Mouse (Mus musculus): Measurements from ENCODE around the gene Kif3a. TPM values are rescaled to one million over a fixed set of nuclear protein-coding genes. Genes with fewer than 3 reads are reported as not detected.

The Kif3a gene
- total RNA-seq, 1 experiment from 2014 or later, result 27.0 TPM

DNA sequence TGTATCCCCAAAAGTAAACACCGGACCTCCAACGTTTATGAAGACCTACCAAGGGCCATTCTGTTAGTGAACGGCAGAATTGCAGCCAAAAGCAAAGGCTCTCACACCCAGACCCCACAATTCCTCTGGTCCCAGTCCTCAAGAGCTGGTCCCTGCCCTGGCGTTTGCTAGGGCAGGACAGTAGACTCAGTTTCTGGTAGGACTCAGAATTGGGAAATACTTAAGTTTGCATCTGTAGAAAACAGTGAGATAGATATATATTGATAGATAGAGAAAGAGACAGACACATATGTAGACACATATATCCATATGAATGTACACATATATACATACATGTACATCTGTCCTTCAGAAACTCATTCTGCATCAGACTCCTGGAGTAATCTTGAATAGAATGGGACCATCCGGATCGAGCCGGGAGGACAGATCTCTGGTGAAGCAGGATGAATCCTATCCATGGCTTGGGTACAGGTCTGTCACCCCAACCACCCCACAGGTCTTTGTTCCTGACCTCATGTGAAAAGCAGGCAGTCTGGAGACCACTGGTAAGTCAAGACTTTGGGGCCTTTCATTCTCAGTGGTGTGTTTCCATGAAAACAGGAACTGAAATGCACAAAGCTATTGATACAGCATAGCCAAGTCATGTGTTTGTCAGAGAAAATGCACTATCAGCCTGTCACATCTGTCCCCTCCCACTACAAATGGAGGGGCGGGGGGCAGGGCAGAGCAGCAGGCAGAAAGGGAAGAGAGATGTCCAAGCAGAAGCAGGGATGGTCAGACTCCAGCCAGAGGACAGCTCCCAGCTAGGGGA, 49.8 kb downstream of the Kif3a start:
- no peak for DNase-seq

DNA sequence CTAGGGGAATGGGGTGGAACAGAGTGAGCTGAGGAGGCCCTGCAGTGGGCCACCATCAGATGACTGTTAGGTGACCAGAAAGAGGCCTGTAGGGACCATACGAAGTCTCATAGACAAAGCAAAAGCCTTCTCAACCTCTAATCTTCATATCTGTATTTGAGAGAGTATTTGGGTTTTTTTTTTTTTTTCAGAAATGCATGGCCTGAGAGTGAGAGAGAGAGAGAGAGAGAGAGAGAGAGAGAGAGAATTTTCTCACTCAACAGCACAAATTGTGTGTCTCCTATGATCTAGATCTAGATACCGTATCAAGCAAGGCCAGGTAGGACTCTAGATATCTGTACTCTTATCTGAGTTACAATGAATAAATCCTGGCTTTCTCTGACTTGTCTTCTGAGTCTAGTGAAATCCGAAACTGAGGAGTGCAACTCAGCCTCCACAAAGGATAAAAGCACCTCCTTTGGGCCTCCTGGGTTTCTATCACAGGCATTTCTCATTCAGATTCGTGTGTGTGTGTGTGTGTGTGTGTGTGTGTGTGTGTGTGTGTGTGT, 50.5 kb downstream of the Kif3a start:
- no peak for DNase-seq

DNA sequence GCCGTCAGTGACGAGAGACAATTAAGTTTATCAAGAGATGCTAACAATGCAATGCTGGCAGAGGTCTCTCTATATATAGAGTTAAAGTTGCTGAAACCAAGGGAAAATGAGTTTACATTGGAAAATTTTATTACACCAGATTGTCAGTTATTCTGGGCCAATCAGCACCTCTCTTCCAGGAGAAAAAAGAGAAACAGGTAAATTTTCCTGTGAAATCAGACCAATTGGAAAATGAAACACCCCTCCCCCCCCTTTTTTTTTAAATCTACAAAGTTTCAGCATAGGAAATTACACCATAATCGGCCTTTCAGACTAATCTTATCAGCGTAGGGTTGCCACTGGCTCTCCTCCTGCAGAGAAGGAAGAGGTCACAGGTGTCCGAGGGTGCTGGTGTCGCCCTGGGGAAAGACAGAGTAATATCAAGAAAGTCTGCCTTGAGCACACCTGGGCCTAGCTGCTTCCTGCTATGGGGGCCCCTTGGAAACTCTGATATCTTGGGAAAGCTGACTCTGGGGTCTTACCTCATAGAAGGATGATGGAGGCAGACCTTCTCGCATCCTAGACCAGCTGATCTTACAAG, 51.5 kb downstream of the Kif3a start, which contains the start of gene Il4:
Il4 (minus strand) TSS at position 51 of the 580 bp plus-strand sequence.
- DNase-seq, result no peak

DNA sequence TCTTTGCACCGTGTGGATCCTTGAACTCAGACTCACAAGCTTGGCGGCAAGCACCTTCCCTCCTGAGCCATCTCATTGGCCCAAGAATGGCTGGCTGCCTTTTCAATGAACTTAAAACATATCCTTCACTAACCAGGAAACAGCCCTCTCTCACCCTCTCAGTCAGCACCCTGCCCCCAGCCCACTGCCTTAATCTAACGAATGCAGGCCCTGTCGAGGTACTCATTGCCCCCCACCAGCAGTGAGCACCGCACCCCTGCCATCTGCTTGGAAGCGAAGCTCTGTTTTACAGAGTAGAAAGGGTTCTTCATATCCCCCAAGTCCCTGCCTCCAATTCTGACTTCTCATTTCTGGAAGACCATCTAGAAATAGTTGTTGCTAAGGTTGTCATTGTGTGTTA, 52.2 kb downstream of the Kif3a start:
- no peak for DNase-seq

DNA sequence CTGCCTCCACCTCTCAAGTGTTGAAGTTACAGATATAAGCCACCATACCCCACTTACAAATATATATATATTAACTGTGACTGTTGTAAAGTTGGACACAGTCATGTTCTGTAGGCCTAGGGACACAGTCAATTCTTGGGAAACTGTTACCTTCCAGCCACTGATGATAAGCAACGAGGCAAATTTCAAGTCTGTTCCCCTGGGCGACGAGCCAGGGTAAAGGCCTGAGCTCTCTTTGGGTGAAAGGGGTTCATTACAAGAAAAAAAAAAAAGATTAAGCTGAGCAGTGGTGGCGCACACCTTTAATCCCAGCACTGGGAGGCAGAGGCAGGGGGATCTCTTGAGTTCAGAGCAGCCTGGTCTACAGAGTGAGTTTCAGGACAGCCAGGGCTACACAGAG, 52.9 kb downstream of the Kif3a start:
- no peak for DNase-seq

DNA sequence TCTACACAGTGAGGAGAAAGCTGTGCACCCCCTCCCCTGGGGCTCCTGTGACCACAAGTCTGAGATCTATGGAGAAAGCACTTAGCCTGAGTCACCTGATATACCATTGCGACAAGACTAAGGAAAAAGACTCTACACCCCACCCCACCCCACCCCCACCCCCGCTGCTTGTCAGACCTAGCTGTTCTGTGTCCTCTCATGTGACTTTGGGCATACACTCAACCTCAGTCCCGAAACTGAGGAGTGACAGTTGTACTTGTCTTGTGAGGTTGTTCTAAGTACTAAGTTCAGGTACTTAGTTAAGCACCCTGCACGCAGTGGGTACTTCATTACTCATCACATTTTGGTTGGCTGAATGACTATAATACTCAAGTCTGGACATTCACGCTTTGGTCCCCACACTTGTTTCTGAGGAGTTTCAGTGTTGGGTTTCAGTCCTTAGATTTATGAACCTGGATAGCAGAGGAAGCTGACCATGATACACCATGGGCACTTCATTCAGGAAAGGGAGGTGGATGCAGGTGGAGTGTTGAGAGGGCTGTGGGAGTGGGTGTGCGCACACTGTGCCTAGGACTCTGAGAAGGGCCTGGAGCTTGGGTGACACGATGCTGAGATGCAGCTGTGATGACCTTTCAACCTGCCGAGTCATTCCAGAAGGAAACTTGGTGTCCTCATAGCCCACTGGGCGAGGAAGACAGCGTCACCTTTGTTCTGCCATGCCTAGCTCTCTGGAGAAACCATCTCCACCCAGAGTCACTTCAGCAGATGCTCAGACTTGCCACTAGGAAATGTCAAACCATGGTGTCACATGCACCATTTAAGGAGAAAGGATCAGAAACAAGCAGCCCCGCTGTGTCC, 54.6 kb downstream of the Kif3a start:
- DNase-seq, result no peak

DNA sequence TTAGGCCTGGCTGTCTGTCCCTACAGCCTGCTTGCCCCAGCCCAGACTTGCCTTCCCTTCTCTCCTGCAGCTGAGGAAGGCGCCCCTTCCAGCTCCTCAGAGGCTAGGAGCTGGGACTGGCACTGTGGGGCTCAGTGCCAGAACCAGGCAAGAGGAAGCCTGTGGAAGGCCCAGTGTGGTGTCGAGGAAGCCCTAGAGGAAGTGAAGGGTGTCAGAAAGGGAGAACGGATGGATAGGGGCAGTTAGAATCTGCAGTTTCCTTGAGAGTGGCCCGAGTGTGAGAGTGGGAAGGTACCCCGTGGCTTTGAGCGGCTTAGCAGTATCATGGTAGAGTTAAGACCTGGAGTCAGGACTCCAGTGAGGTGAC, 55.2 kb downstream of the Kif3a start:
- no peak for DNase-seq

DNA sequence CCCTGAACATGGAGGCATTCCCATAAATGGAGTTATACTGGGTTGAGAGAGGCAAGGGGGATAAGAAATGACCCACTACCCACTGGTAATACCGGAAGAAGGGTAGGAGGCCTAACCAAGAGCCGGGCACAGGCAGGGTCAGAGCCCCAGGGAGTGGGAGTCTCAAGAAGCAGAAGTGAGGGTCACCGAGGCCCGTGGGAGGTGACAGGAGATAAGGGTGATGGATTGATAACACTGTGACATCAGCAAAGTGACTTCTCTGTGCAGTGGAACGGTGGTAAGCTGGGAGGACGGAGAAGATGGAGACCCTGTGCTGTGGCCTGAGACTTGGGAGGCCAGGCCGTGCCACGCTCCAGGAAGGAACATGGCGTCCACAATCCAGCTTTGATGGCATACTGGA, 56.4 kb downstream of the Kif3a start:
- no peak for DNase-seq

DNA sequence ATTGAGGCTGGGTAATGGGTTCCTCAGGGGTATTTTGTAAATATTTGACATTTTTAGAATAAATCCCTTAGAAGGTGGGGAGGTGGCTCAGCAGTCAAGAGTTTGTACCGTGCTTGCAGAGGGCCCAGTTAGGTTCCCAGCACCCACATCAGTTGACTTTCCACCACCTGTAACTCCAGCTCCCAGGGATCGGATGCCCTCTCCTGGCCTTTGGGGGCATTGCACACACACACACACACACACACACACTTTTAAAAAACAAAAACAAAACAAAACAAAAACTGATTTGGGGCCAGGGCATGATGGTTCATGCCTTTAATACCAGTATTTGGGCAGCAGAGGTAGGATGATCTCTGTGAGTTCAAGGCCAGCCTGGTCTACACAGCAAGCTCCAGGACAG, 56.9 kb downstream of the Kif3a start:
- no peak for DNase-seq

DNA sequence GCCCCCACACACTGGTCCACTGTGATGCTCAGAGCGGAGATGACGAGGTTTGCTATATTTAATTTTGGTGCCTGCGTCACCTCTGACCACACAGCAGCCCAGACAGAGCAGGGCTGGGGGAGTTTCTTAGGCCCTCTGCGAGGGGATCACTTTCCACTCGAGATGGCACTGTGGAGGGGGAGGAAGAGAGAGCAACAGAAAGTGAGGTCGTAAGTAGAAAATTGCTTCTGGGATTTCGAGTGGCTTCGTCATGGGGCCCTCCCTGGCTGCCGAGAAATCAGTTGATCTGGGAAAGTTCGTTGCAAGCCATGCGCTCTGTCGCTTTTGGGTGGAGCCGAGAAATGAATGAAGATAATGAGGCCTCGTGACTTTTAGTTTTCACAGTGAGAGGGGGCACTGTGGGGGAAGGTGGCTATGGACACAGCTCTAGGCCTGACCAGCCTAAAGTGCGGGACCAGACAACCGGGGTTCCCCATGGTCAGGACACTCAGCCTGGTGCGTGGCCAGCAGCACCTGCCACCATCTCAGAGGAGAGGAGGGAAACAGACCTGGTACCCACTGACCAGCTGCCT, 59.7 kb downstream of the Kif3a start:
- DNase-seq, result no peak

DNA sequence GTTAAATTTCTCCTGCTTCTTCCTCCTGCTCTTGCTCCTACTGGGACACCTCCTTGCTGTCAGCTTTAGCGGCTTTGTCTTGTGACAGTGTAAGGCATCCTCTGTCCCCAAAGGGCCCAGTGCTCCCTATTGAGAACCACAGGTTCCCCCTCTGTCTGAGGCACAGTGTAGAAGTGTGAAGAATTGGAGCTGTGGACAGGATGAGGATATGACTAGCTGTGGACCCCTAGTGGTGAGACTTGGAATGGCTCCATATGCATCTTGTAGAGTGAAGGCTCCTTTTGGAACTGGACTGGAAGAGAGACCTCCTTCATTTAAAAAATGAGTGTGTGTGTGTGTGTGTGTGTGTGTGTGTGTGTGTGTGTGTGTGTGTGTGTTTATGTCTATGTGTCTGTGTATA, 60.7 kb downstream of the Kif3a start:
- DNase-seq, result peak; percentile 62

DNA sequence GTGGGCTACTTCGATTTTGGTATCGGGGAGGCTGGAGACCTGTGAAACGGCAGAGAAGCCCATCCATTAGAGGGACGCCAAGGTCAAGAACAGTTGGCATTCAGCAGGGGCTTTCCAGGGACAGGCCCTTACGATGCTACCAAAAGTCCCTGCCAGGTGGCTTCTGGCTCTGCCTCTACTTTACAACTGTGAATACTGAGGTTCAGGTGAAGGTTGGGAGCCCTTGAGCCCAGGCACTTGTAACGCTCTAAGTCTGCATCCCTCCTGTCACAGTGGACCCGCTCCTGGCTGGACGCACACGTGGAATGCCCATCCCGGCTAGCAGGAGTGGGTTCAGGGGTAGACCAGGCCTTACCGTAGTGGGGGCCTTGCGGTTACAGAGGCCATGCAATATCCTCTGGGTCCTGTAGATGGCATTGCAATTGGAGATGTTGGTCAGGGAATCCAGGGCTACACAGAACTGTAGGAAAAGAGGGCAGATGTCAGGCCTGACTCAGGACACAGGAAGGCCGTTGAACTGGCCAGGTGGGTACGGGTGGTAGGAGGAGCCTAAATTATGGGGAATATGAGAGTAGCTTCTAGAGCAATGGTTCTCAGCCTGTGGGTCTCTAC, 65.0 kb downstream of the Kif3a start:
- no peak for DNase-seq

DNA sequence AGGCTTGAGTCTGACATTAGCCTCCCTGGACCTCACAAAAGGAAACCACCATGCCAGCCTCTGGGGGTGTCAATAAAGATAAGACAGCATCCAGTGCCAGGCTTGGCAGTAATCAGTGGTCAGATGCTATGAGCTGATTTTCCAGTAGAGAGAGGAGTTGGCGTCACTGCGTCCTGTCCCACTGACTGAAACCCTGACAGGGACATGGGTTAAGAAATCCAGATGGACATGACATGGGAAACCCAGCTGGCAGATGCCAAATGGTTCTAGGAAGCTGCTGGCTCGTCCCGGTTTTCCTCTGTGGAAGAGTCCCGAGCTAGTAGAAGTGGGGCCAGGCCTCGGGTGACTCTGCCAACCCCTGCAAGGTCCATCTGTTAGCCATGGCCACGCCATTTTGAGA, 66.5 kb downstream of the Kif3a start:
- no peak for DNase-seq

DNA sequence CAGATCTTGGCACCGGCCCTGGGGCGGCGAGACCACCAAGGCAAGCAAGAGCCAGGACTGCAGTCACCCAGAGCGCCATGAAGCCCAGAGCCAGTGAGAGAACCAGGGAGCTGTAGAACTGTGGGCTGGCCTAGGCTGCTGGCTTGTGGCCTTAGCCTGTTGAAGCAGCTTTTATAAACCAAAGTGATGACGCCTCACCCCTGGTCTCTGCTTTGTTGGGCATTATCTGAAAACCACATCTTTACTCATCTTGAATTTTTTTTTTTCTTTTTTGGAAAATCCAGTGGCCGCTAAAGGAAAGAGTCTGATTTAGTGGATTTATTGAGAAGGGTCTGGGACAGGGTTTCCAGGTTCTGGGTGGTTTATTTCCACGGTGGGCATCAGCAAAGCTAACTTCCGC, 67.4 kb downstream of the Kif3a start, which contains the start of gene Il13:
Il13 (minus strand) TSS at position 147 of the 400 bp plus-strand sequence.
- no peak for DNase-seq

DNA sequence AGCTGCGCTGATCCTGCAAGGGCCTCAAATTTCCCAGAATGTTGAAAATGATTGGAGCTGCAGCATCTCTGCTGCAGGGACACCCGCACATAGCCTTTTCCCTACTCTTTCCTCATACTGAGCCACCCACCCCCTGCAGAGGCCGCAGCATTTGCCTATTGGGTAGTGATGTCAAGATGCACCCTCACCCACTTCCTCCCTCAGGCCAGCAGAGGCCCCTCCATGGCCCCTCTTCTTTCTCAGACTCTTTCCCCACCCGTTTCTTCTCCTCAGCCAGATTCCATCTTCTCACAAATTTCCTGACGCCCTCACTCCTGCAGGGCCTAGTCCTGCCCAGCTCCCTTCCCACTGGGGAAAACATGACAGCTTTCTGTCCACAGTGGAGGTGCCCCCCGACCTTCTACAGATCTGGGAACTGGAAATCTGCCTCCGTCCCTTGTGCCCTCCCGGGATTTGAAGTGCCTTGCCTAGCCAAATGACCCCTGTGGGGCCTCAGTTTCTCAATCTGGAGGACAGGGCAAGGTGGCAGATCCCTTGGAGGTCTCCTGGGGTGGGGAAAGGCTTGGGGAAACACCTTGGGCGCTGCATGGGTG, 68.5 kb downstream of the Kif3a start:
- DNase-seq, result no peak

DNA sequence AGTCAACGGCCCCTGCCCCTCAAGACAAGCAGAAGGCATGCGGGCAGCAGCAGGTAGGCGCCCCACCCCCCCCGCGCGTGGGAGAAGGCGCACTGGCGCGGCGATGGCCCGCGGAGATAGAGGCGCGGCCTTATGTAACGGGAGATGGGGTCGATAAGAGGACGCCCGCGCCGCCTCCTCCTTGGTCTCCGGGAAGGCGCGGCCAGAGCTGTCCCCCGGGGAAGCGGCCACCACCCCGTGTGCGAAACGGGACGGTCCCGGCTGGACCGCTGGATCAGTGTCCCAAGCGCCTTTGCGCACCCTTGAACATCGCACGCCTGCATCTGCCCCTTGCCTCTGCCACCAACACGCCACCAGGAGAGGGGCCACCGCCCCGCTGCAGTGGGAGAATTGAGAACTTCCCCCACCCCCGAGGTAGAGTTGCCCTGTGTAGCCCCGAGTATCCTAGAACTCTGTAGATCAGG, 69.0 kb downstream of the Kif3a start:
- DNase-seq, result no peak

DNA sequence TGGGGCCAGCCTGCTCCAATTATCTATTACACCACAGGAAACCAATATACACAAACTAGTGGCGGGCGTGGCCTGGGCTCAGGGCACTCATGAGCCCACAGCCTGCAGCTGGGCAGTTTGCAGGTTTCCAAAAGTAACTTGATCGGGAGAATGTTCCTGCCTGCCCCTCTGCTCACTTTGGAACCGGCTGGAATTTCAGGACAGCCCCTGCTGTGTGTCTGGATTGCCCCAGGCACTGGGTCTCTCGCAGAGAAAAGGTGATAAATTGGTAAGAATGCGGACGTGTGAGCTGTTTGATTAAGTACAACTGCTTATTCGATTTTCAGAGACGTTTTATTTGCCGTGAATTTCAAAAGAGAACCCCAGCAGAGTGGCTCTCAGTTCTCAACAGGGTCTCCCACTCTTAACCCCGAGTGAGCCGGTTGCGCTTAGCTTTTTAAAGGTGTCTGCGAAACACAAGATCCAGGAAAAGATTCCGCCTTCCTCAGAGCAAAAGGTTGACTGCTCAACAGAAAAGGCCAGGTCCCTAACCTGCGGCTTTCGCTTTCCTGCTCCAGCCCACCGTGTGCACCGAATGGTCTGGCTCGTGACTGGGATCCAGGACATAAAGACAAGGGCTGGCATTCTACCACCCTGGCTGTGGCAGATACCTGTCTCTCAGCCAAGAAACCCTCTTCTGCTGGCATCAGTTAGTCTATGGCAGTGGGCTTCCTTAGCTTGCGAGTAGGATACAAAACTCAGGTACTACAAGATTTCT, 70.0 kb downstream of the Kif3a start:
- no peak for DNase-seq

DNA sequence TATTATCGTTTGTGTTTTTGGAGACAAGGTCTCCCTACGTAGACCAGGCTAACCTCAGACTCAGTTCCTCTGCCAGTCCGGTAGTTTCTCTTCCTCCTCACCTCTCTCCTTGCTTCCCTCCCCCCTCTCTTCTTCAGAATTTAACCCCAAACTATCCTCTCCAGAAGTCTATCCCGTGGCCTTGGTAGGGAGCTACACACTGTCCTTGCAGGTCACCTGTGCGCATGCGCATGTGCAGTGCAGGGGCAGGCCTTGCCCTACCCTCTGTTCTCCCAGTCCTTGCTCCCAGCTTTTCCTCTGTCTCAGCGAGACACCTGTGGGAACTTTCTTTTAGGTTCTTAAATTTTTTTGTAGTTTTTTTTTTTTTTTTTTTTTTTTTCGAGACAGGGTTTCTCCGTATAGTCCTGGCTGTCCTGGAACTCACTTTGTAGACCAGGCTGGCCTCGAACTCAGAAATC, 70.7 kb downstream of the Kif3a start:
- DNase-seq, result no peak

DNA sequence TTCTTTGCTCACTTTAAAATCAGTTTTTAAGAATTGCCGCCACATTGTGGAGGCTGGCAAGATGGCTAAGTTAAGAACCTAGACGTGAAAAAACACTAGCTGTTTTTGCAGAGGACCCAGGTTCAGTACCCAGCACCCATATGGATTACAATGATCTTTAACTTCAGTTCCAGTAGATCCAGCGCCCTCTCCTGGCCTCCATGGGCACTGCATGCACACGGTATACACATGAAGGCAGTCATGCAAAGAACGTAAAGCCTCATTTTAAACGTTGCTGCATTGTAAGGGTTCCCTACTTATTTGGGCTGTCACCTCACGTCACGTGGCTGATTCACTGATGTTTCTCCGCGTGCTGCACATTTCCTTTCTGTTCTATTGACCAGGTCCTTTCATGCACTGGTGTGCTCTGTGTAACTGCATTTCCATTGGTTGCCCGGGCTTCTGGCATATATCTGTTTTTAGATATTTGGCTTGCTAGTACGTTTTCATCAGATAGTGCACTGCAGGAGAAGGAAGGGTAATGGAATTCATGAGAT, 75.6 kb downstream of the Kif3a start:
- no peak for DNase-seq

DNA sequence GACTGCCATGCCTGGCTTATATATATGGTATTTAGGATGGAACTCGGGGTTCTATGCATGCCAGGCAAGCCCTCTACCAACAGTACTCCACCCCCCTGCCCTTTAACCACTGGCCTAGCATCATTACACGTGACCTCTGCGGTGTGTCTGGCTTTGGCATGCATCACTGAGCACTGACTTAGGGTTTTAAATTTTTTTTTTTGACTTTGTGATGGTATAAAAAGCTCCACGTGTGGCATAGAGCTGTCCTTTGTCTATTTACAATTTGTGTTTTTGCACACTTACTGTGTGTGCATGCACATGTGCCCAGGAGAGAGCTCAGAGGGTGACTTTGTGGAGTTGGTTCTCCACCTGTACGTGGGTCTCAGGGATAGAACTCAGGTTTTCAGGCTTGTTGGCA, 76.8 kb downstream of the Kif3a start:
- no peak for DNase-seq

All from adrenal gland, postnatal 25 days (tissue).